Mouse (Mus musculus) thymus, adult 2 months (tissue): ENCODE measurements around the gene Snap23.

Experiments
- CTCF ChIP-seq: fragments of 200-500 bp; IDR thresholded peaks from 2 replicates; pipeline ENCODE4 v1.5.1; 2012; ENCODE audit warnings: mild to moderate bottlenecking, control low read depth, low read length, moderate library complexity, borderline replicate concordance; ENCODE audit not compliant: control insufficient read depth, poor library complexity, insufficient read depth; ENCODE audit errors: extremely low read depth
- POLR2A ChIP-seq: fragments of 200-500 bp; IDR thresholded peaks from 2 replicates; pipeline ENCODE4 v1.6.1; 2012; ENCODE audit warnings: mild to moderate bottlenecking, low read length, control low read depth, moderate library complexity; ENCODE audit not compliant: control insufficient read depth, poor library complexity, insufficient read depth; ENCODE audit errors: extremely low read depth

GRCm38 (mm10) chr2:120597734-120598133 is 30.3 kb downstream of the Snap23 start:
- TF ChIP-seq POLR2A (no peak), CTCF (no peak)
